In genomic region chr5:122302810-122303745, GRCm38 (mm10) we compare ENCODE assay signal across 9 mouse cellular contexts. TPM values are rescaled to one million over a fixed set of nuclear protein-coding genes. Genes with fewer than 3 reads are reported as not detected.
DNase-seq lines count a peak whose midpoint lies in the region; ATAC-seq and TF ChIP-seq lines count a peak whose summit lies in the region.
"Had no signal": no experiment of that assay in that cellular context is flagged by ENCODE, and none has a peak within 500 bp of the region (broad histone marks: within the 10 kb centered on the region; RNA-seq: fewer than 3 reads in every experiment).

No protein-coding gene starts in this region.

- peak; percentile 56 for TF ChIP-seq CTCF in kidney, postnatal 0 days (IDR thresholded peaks at IDR 0.05; ENCODE audit: low read depth)

- H3K4me3 ChIP-seq in kidney, postnatal 0 days (replicated peaks; ENCODE audit: low read depth, low read length): no peak overlapping the region
- no peak overlapping the region for H3K4me3 ChIP-seq in hindbrain, embryonic 12.5 days

- H3K9me3 ChIP-seq in kidney, postnatal 0 days (replicated peaks; ENCODE audit: low read length): no peaks in the 10 kb centered on the region
- H3K9me3 ChIP-seq in hindbrain, embryonic 12.5 days (replicated peaks): no peaks in the 10 kb centered on the region

- no peak overlapping the region for H3K9ac ChIP-seq in kidney, postnatal 0 days (ENCODE audit: low read depth, low read length)
- H3K9ac ChIP-seq in hindbrain, embryonic 12.5 days: no peak overlapping the region

- H3K27ac ChIP-seq in kidney, postnatal 0 days: 0 out of 2 replicates have a peak overlapping the region, but pooled peaks have one; percentile 2
- H3K27ac ChIP-seq in hindbrain, embryonic 12.5 days: 0 out of 2 replicates have a peak overlapping the region, but pooled peaks have one; percentile 23

- H3K36me3 ChIP-seq in kidney, postnatal 0 days (ENCODE audit: insufficient read depth, low read length): no peaks in the 10 kb centered on the region
- peaks cover 2% of the 10 kb centered on the region; the same call in 1 of the 2 replicates for H3K36me3 ChIP-seq in hindbrain, embryonic 12.5 days

- H3K27me3 ChIP-seq in kidney, postnatal 0 days (ENCODE audit: insufficient read depth, low read length): no peaks in the 10 kb centered on the region
- H3K27me3 ChIP-seq in hindbrain, embryonic 12.5 days: no peaks in the 10 kb centered on the region

- WGBS in kidney, postnatal 0 days: 61% methylated on average over 17 of the region's 17 CpGs
- 78% methylated on average over 17 of the region's 17 CpGs for WGBS in hindbrain, embryonic 12.5 days

- no peak overlapping the region for H3K4me2 ChIP-seq in kidney, postnatal 0 days (ENCODE audit: low read length)
- H3K4me2 ChIP-seq in hindbrain, embryonic 12.5 days (replicated peaks): no peak overlapping the region

- peak; percentile 62 for DNase-seq in kidney, postnatal 0 days (ENCODE audit: low spot score)
- no peak for DNase-seq in kidney, postnatal 10 days
- DNase-seq: lung, adult 18-20 months; right cerebral cortex, postnatal 14 days had no signal

- 0 out of 2 replicates have a peak, but pooled peaks have one; percentile 10 for ATAC-seq in kidney, postnatal 0 days (replicated peaks; ENCODE audit: low FRiP score, low read depth)
- peak; percentile 93 for ATAC-seq in common myeloid progenitor, adult 5-6 weeks (replicated peaks; ENCODE audit: low read depth, poor library complexity, severe bottlenecking)
- no peak for ATAC-seq in hindbrain, embryonic 12.5 days (ENCODE audit: low FRiP score)
- peak; percentile 63 for ATAC-seq in neutrophil, adult 5-6 weeks (ENCODE audit: extremely low read depth, insufficient number of reproducible peaks, low FRiP score, poor library complexity, severe bottlenecking)
- no peak for ATAC-seq in cerebellum, adult (ENCODE audit: insufficient number of reproducible peaks, low FRiP score, low TSS enrichment)
- no peak for ATAC-seq in activated CD4-positive, CD25-positive, alpha-beta regulatory T cell, adult 4 months

- peaks cover 11% of the 10 kb centered on the region; the same call in 1 of the 2 replicates for H3K4me1 ChIP-seq in kidney, postnatal 0 days (replicated peaks; ENCODE audit: insufficient read depth, low read length)
- peaks cover 14% of the 10 kb centered on the region for H3K4me1 ChIP-seq in hindbrain, embryonic 12.5 days

RNA-seq across cellular contexts. Expression of gene Pptc7, which starts 18.9 kb away (rescaled TPM):
- 10.4 and 12.1 TPM in 2 replicates for polyA plus RNA-seq in kidney, postnatal 0 days (2015; fragmentation: Nextera tagmentation; extraction: Ambion mirVana)
- 13.9 and 15.1 TPM in 2 replicates for total RNA-seq in common myeloid progenitor, adult 5-6 weeks (2017)
- 10.8 and 11.1 TPM in 2 replicates for polyA plus RNA-seq in hindbrain, embryonic 12.5 days (2016; fragmentation: Nextera tagmentation; extraction: Ambion mirVana)
- total RNA-seq in neutrophil, adult 5-6 weeks (2017): 43.0 and 46.2 TPM in 2 replicates
- polyA plus RNA-seq in activated CD4-positive, CD25-positive, alpha-beta regulatory T cell, adult 4 months (2017; shearing (Covaris generic)): 10 to 100 TPM; 13.5 to 14.8 TPM

RNA-seq across cellular contexts. Expression of gene Tctn1, which starts 38.8 kb away (rescaled TPM):
- polyA plus RNA-seq in kidney, postnatal 0 days (2015; fragmentation: Nextera tagmentation; extraction: Ambion mirVana): 5.2 and 6.6 TPM in 2 replicates
- 2.4 and 8.8 TPM in 2 replicates for total RNA-seq in common myeloid progenitor, adult 5-6 weeks (2017)
- 7.5 and 7.7 TPM in 2 replicates for polyA plus RNA-seq in hindbrain, embryonic 12.5 days (2016; fragmentation: Nextera tagmentation; extraction: Ambion mirVana)
- 27.6 and 39.9 TPM in 2 replicates for total RNA-seq in neutrophil, adult 5-6 weeks (2017)
- polyA plus RNA-seq in activated CD4-positive, CD25-positive, alpha-beta regulatory T cell, adult 4 months (2017; shearing (Covaris generic)): under 1 TPM; 0.75 to 0.96 TPM

RNA-seq across cellular contexts. Expression of gene Rad9b, which starts 51.0 kb away (rescaled TPM):
- 11.3 and 11.8 TPM in 2 replicates for polyA plus RNA-seq in kidney, postnatal 0 days (2015; fragmentation: Nextera tagmentation; extraction: Ambion mirVana)
- 5.3 and 11.6 TPM in 2 replicates for total RNA-seq in common myeloid progenitor, adult 5-6 weeks (2017)
- 13.3 and 15.6 TPM in 2 replicates for polyA plus RNA-seq in hindbrain, embryonic 12.5 days (2016; fragmentation: Nextera tagmentation; extraction: Ambion mirVana)
- 13.3 and 14.2 TPM in 2 replicates for total RNA-seq in neutrophil, adult 5-6 weeks (2017)
- polyA plus RNA-seq in activated CD4-positive, CD25-positive, alpha-beta regulatory T cell, adult 4 months (2017; shearing (Covaris generic)): 10 to 100 TPM in 1 of 2 experiments, 1 to 10 TPM in 1; 6.6 to 14.1 TPM

RNA-seq across cellular contexts. Expression of gene Vps29, which starts 51.1 kb away (rescaled TPM):
- 295 and 301 TPM in 2 replicates for polyA plus RNA-seq in kidney, postnatal 0 days (2015; fragmentation: Nextera tagmentation; extraction: Ambion mirVana)
- total RNA-seq in common myeloid progenitor, adult 5-6 weeks (2017): 66.4 and 76.6 TPM in 2 replicates
- 207 and 212 TPM in 2 replicates for polyA plus RNA-seq in hindbrain, embryonic 12.5 days (2016; fragmentation: Nextera tagmentation; extraction: Ambion mirVana)
- total RNA-seq in neutrophil, adult 5-6 weeks (2017): 45.1 and 60.3 TPM in 2 replicates
- 100 to 1,000 TPM; 248 to 259 TPM for polyA plus RNA-seq in activated CD4-positive, CD25-positive, alpha-beta regulatory T cell, adult 4 months (2017; shearing (Covaris generic))

Comparison
In these comparisons a context has a peak if more than half of its experiments do, and no peak if none do; other contexts are left out.
1. ATAC-seq: peak in kidney, postnatal 0 days (single experiment), common myeloid progenitor, adult 5-6 weeks (single experiment) and neutrophil, adult 5-6 weeks (single experiment); none in hindbrain, embryonic 12.5 days (single experiment), cerebellum, adult (single experiment) and activated CD4-positive, CD25-positive, alpha-beta regulatory T cell, adult 4 months (single experiment).